Mouse (Mus musculus) olfactory bulb, adult 2 months (tissue): Measurements from ENCODE around the gene Itih4.

Experiments used
- CTCF ChIP-seq: fragments of 200-500 bp; IDR thresholded peaks from 2 replicates; pipeline ENCODE4 v1.5.1; 2012; ENCODE audit warnings: low read depth, mild to moderate bottlenecking, low read length, moderate library complexity; ENCODE audit not compliant: insufficient read depth
- POLR2A ChIP-seq: fragments of 200-500 bp; IDR thresholded peaks from 2 replicates; pipeline ENCODE4 v1.6.1; 2012; ENCODE audit warnings: mild to moderate bottlenecking, low read depth, low read length, moderate library complexity; ENCODE audit not compliant: insufficient read depth

DNA sequence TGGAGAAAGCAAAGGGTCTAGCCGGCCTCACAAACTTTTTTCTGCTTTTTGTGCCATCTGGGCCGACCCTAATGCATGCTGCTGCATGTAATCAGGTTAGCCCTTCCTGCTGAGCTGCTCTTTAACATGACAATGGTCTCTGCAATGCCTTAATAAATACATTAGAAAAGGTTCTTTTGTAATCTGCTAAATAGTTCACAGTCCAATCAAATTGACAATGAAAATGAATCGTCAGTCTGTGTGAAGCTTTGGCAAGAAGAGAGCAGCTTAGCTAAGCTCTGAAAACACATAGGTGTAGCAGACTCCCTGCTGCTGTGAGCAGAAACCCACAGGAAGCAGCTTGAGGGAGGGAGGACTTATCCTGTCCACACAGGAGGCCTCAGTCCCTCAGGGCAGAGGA, 13.7 kb downstream of the Itih4 start:
- TF ChIP-seq CTCF: no peak
- TF ChIP-seq POLR2A: no peak
